Mouse (Mus musculus): ENCODE measurements around the gene Ppil2. TPM values are rescaled to one million over a fixed set of nuclear protein-coding genes. Genes with fewer than 3 reads are reported as not detected.

Ppil2 gene
- total and polyA plus RNA-seq, 2 experiments from 2014 or later = 98.4 to 106 TPM

DNA sequence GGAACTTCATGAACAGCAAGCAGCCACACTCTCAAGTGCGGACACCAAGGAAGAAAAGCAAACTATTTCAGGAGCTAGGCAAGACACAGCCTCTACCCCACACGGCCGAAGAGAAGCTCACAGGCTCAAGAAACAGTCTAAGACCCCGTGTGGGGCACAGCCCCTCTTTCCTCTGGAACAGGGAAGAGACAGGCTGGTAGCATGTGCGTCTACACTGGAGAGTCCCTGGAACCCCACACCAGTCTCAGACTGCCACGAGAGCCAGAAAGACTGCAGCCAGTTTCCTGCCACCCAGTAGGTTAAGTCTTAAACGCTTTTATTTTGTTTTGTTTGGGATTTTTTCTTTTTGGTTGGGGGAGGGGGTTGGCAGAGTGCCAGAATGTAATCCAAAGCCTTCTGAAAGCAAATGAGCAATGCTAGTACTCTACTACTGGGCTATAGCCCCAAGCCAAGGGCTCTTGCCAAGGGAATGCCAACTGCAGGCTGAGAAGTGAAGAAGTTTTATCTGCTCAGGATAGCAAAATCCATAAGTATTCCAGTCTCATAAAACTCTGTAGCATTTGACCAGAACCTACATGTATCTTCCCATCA, 8.3 kb downstream of the Ppil2 start:
- H3K4me1 ChIP-seq (ENCODE audit: insufficient read depth, low read length) = no peaks in the 10 kb centered on the region
- no peak overlapping the region for H3K9ac ChIP-seq (replicated peaks; ENCODE audit: low read length)
- ATAC-seq = peak; percentile 70; the same call in 1 of the 2 replicates
- no peak for TF ChIP-seq CTCF (IDR thresholded peaks at IDR 0.05; ENCODE audit: low read depth)
- peaks cover 59% of the 10 kb centered on the region for H3K36me3 ChIP-seq (ENCODE audit: insufficient read depth, low read length)
- no peak overlapping the region for H3K27ac ChIP-seq
- peak; percentile 54 for DNase-seq (ENCODE audit: low spot score)
- no peaks in the 10 kb centered on the region for H3K27me3 ChIP-seq (ENCODE audit: insufficient read depth, low read length)
- no peak overlapping the region for H3K4me3 ChIP-seq (ENCODE audit: low read length)
- 55% methylated on average over 7 of the region's 7 CpGs for WGBS
- H3K9me3 ChIP-seq (ENCODE audit: low read length) = no peaks in the 10 kb centered on the region
- no peak overlapping the region for H3K4me2 ChIP-seq (ENCODE audit: low read depth, low read length)

DNA sequence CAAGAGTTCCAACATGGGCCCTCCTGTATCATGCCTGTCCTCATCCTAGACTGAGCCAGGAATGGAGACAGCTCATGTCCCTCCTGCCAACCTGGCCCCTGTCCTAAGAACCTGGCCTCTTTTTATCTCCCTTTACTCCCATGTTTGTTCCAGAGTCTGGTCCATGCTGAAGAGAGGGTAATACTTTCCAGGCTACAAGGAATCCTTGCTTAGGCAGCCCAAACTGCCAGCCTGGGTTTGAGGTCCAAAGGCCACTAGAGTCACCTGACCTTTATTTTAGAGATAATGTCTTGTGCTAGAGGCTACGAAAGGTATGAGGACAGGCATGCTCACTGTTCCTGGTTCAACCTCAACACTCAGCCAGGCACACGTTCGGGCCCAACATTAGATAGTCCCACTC, 14.1 kb downstream of the Ppil2 start:
- 97% methylated on average over 3 of the region's 3 CpGs for WGBS

GRCm38 (mm10) chr16:17088346-17088745, 22.7 kb downstream of the Ppil2 start:
- ATAC-seq (peak; percentile 40), DNase-seq (ENCODE audit: low spot score) (peak; percentile 54)
- H3K9ac ChIP-seq (replicated peaks; ENCODE audit: low read length) = no peak overlapping the region
- H3K4me1 ChIP-seq (ENCODE audit: insufficient read depth, low read length) = no peaks in the 10 kb centered on the region
- H3K9me3 ChIP-seq (ENCODE audit: low read length) = no peaks in the 10 kb centered on the region
- peak; percentile 45; the same call in 1 of the 2 replicates for TF ChIP-seq CTCF (IDR thresholded peaks at IDR 0.05; ENCODE audit: low read depth)
- peaks cover 63% of the 10 kb centered on the region for H3K36me3 ChIP-seq (ENCODE audit: insufficient read depth, low read length)
- no peaks in the 10 kb centered on the region for H3K27me3 ChIP-seq (ENCODE audit: insufficient read depth, low read length)
- H3K27ac ChIP-seq = no peak overlapping the region
- H3K4me2 ChIP-seq (ENCODE audit: low read depth, low read length) = no peak overlapping the region
- WGBS = 62% methylated on average over 3 of the region's 3 CpGs
- H3K4me3 ChIP-seq (ENCODE audit: low read length) = no peak overlapping the region

More for the DNA sequence above, 14.1 kb downstream of the Ppil2 start:
- ATAC-seq = no peak
- DNase-seq (ENCODE audit: low spot score) = no peak
- peaks cover 60% of the 10 kb centered on the region for H3K36me3 ChIP-seq (ENCODE audit: insufficient read depth, low read length)
- H3K9ac ChIP-seq (replicated peaks; ENCODE audit: low read length) = no peak overlapping the region
- no peak overlapping the region for H3K27ac ChIP-seq
- no peaks in the 10 kb centered on the region for H3K27me3 ChIP-seq (ENCODE audit: insufficient read depth, low read length)
- H3K4me1 ChIP-seq (ENCODE audit: insufficient read depth, low read length) = no peaks in the 10 kb centered on the region
- no peaks in the 10 kb centered on the region for H3K9me3 ChIP-seq (ENCODE audit: low read length)
- H3K4me3 ChIP-seq (ENCODE audit: low read length) = no peak overlapping the region
- no peak for TF ChIP-seq CTCF (IDR thresholded peaks at IDR 0.05; ENCODE audit: low read depth)
- H3K4me2 ChIP-seq (ENCODE audit: low read depth, low read length) = no peak overlapping the region

DNA sequence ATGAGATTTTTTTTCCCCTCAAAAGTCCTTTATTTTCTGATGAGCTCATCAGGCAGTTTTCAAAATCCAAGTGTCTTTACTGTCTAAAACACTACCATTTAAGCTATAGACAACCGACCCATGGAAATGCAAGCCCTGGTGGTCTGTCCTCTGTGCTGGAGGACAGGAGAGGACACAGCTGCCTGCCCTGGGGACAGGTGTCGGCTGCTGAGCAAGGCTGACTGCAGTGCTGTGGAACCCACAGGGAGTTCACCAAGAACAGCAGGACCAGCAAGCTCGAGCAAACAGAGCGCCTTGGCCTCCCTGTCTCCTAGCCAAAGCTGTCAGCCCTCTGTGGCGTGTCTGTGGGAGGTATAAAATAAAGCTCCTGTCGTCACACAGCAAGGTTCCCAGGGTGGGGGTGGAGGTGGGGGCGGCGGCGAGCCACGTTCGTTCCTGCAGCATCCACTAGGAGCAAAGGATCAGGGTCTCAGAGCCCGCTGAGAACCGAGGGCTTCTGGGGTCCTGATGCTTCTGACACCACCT, 24.3 kb downstream of the Ppil2 start:
- 62% methylated on average over 13 of the region's 13 CpGs for WGBS
- no peaks in the 10 kb centered on the region for H3K27me3 ChIP-seq (ENCODE audit: insufficient read depth, low read length)
- no peaks in the 10 kb centered on the region for H3K9me3 ChIP-seq (ENCODE audit: low read length)

GRCm38 (mm10) chr16:17086241-17086640, 24.8 kb downstream of the Ppil2 start:
- WGBS = 91% methylated on average over 3 of the region's 3 CpGs

More for the DNA sequence above, 24.3 kb downstream of the Ppil2 start:
- Histone ChIP-seq H3K4me3 (ENCODE audit: low read length) (no peak overlapping the region), H3K4me1 (ENCODE audit: insufficient read depth, low read length) (no peaks in the 10 kb centered on the region), H3K9ac (replicated peaks; ENCODE audit: low read length) (no peak overlapping the region), H3K4me2 (ENCODE audit: low read depth, low read length) (no peak overlapping the region), H3K36me3 (ENCODE audit: insufficient read depth, low read length) (peaks cover 68% of the 10 kb centered on the region), H3K27ac (no peak overlapping the region)
- DNase-seq (ENCODE audit: low spot score) (no peak), ATAC-seq (no peak)
- TF ChIP-seq CTCF (IDR thresholded peaks at IDR 0.05; ENCODE audit: low read depth) = no peak

GRCm38 (mm10) chr16:17085636-17086035, 25.4 kb downstream of the Ppil2 start:
- H3K4me3 ChIP-seq (ENCODE audit: low read length) = no peak overlapping the region
- H3K4me1 ChIP-seq (ENCODE audit: insufficient read depth, low read length) = no peaks in the 10 kb centered on the region
- no peak overlapping the region for H3K9ac ChIP-seq (replicated peaks; ENCODE audit: low read length)
- ATAC-seq (no peak), DNase-seq (ENCODE audit: low spot score) (no peak)
- no peaks in the 10 kb centered on the region for H3K9me3 ChIP-seq (ENCODE audit: low read length)
- WGBS = 93% methylated on average over 4 of the region's 4 CpGs
- H3K27ac ChIP-seq = no peak overlapping the region
- peaks cover 57% of the 10 kb centered on the region for H3K36me3 ChIP-seq (ENCODE audit: insufficient read depth, low read length)
- H3K4me2 ChIP-seq (ENCODE audit: low read depth, low read length) = no peak overlapping the region
- TF ChIP-seq CTCF (IDR thresholded peaks at IDR 0.05; ENCODE audit: low read depth) = no peak
- no peaks in the 10 kb centered on the region for H3K27me3 ChIP-seq (ENCODE audit: insufficient read depth, low read length)

More at GRCm38 (mm10) chr16:17086241-17086640, 24.8 kb downstream of the Ppil2 start:
- H3K9me3 ChIP-seq (ENCODE audit: low read length) = no peaks in the 10 kb centered on the region
- no peak overlapping the region for H3K4me2 ChIP-seq (ENCODE audit: low read depth, low read length)
- DNase-seq (ENCODE audit: low spot score) = no peak
- H3K9ac ChIP-seq (replicated peaks; ENCODE audit: low read length) = no peak overlapping the region
- H3K36me3 ChIP-seq (ENCODE audit: insufficient read depth, low read length) = peaks cover 63% of the 10 kb centered on the region
- H3K27ac ChIP-seq = no peak overlapping the region
- H3K4me3 ChIP-seq (ENCODE audit: low read length) = no peak overlapping the region
- no peaks in the 10 kb centered on the region for H3K27me3 ChIP-seq (ENCODE audit: insufficient read depth, low read length)
- no peaks in the 10 kb centered on the region for H3K4me1 ChIP-seq (ENCODE audit: insufficient read depth, low read length)
- no peak for ATAC-seq
- TF ChIP-seq CTCF (IDR thresholded peaks at IDR 0.05; ENCODE audit: low read depth) = no peak

Measured in hindbrain, postnatal 0 days (tissue).